Mouse (Mus musculus) neural tube, embryonic 15.5 days (tissue): ENCODE data around the gene Vps13a. TPM values are rescaled to one million over a fixed set of nuclear protein-coding genes. Genes with fewer than 3 reads are reported as not detected.
"Not testable (repeated sequence)": the region's sequence is repeated elsewhere in the genome, so short reads cannot be mapped to it uniquely, and the experiment has no call there.

ENCODE experiments used
- ATAC-seq: fragments of 200-750 bp; cut with Nextera tagmentation; 2 replicates; pipeline ENCODE4 v1.8.0; 2017; ENCODE audit warnings: mild to moderate bottlenecking, moderate TSS enrichment, moderate library complexity; ENCODE audit not compliant: low FRiP score
- H3K27ac ChIP-seq: fragments of 300-500 bp; sonication (generic); replicated peaks from 2 replicates; pipeline ENCODE4 v1.5.1; 2015; ENCODE audit warnings: mild to moderate bottlenecking, inconsistent platforms
- H3K27me3 ChIP-seq: fragments of 300-500 bp; sonication (generic); replicated peaks from 2 replicates; pipeline ENCODE4 v1.6.1; 2015; ENCODE audit warnings: inconsistent platforms
- H3K36me3 ChIP-seq: fragments of 300-500 bp; sonication (generic); 2 replicates; pipeline ENCODE4 v1.6.1; 2015; ENCODE audit warnings: inconsistent platforms
- H3K4me1 ChIP-seq: fragments of 300-500 bp; sonication (generic); 2 replicates; pipeline ENCODE4 v1.6.1; 2015; ENCODE audit warnings: inconsistent platforms
- H3K4me2 ChIP-seq: fragments of 300-500 bp; sonication (generic); 2 replicates; pipeline ENCODE4 v1.6.1; 2015; ENCODE audit warnings: inconsistent platforms, mild to moderate bottlenecking, moderate library complexity
- H3K4me3 ChIP-seq: fragments of 300-500 bp; sonication (generic); replicated peaks from 2 replicates; pipeline ENCODE4 v1.5.1; 2015; ENCODE audit warnings: mild to moderate bottlenecking, inconsistent platforms
- H3K9ac ChIP-seq: fragments of 300-500 bp; sonication (generic); replicated peaks from 2 replicates; pipeline ENCODE4 v1.6.1; 2015; ENCODE audit warnings: mild to moderate bottlenecking, inconsistent platforms
- H3K9me3 ChIP-seq: fragments of 300-500 bp; sonication (generic); replicated peaks from 2 replicates; pipeline ENCODE4 v1.6.1; 2016; ENCODE audit warnings: inconsistent platforms
- WGBS: fragments of 180-500 bp; shearing (Covaris S2); methylation state at CpG from one replicate; pipeline ENCODE4 v1.1.7; 2015; ENCODE audit warnings: mixed read lengths; 5-methylcytosine and 5-hydroxymethylcytosine counted together
- polyA plus RNA-seq: library from polyadenylated mRNA; unstranded; fragments of >200 nt; fragmentation: Nextera tagmentation; extraction: Ambion mirVana; gene quantifications from 2 replicates; pipeline ENCODE4 v1.2.1, GENCODE M21; 2015

Gene Vps13a
- 8.8 and 10.8 TPM in 2 replicates for polyA plus RNA-seq

DNA sequence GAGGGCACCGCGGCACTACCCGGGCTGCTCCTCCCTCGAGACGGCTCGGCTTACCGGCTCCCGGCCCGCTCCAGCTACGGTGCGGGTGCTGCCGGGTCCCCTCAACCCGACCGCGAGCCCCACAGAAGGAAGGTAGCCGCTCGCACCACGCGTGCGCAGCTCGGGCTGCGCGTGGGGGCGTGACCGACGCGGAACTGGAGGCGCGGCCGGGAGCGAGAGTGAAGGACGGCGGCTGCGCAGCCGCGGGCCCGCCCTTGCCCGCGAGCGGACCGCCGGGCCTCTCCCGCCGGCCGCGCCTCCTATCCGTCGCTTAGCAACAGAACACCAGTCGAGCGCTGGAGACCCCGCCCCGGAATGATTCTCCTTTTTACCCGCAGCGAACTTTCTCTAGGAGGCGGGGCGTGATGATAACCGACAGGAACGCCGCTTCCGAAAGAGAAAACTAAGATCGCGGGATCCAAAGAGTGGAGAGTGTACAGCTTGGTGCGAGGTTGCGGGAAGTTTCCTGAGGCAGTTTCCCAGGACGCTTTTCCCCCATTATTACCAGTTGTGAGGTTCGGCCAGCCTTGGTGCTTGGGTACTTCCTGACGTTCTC lies at the start of gene Vps13a:
Gene Vps13a, minus strand, starts transcription at position 144 of the 595 bp plus-strand sequence.
- Histone ChIP-seq H3K9ac (peak within 1 kb of the TSS; percentile 56), H3K36me3 (no peaks in the 10 kb centered on the region), H3K27ac (peak within 1 kb of the TSS; percentile 25), H3K4me1 (peaks cover 13% of the 10 kb centered on the region), H3K4me3 (peak within 1 kb of the TSS; percentile 73), H3K4me2 (peak within 1 kb of the TSS; percentile 98), H3K27me3 (peaks cover 13% of the 10 kb centered on the region; the same call in 1 of the 2 replicates), H3K9me3 (no peaks in the 10 kb centered on the region)
- ATAC-seq: peak; percentile 98
- under 1% methylated on average over 65 of the region's 67 CpGs for WGBS

- H3K27me3 ChIP-seq: no peaks in the 10 kb centered on the region
- H3K9ac ChIP-seq: no peak overlapping the region
- 80% methylated on average over 5 of the region's 5 CpGs for WGBS
- no peak for ATAC-seq
- no peaks in the 10 kb centered on the region for H3K4me1 ChIP-seq
- H3K4me2 ChIP-seq: no peak overlapping the region
- no peak overlapping the region for H3K27ac ChIP-seq
- H3K36me3 ChIP-seq: no peaks in the 10 kb centered on the region
- H3K9me3 ChIP-seq: no peaks in the 10 kb centered on the region
- H3K4me3 ChIP-seq: no peak overlapping the region
Observed at GRCm38 (mm10) chr19:16827657-16828056, 46.9 kb upstream of the Vps13a start.

GRCm38 (mm10) chr19:16825228-16825627 lies 44.5 kb upstream of the Vps13a start:
- Histone ChIP-seq H3K27ac (no peak overlapping the region), H3K9me3 (no peaks in the 10 kb centered on the region), H3K4me2 (no peak overlapping the region), H3K4me1 (no peaks in the 10 kb centered on the region), H3K9ac (no peak overlapping the region), H3K27me3 (no peaks in the 10 kb centered on the region), H3K36me3 (no peaks in the 10 kb centered on the region), H3K4me3 (no peak overlapping the region)
- 31% methylated on average over 5 of the region's 5 CpGs for WGBS
- no peak for ATAC-seq

DNA sequence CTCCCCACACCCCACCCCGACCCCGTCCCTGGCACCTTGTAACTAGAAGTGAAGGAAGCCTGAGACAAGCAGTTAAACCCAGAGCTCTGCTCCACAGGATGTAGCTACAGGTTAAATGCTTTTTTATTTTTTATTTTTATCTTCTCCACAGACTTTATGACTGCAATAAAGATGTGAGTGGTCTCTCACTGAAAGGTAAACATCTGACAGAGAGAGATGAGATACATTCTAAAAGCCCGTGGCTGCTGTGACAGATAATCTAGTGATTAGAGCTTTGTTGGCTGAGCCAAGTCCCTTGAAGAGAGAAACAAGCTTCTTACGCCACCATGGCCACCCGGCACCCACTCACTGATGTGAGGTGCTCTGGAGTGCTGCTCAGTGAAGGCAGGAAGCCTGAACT lies 34.1 kb upstream of the Vps13a start:
- Histone ChIP-seq H3K27ac (no peak overlapping the region), H3K4me1 (no peaks in the 10 kb centered on the region), H3K4me2 (no peak overlapping the region), H3K9me3 (no peaks in the 10 kb centered on the region), H3K9ac (no peak overlapping the region), H3K36me3 (no peaks in the 10 kb centered on the region), H3K27me3 (no peaks in the 10 kb centered on the region), H3K4me3 (no peak overlapping the region)
- ATAC-seq: no peak
- 57% methylated on average over 5 of the region's 5 CpGs for WGBS

DNA sequence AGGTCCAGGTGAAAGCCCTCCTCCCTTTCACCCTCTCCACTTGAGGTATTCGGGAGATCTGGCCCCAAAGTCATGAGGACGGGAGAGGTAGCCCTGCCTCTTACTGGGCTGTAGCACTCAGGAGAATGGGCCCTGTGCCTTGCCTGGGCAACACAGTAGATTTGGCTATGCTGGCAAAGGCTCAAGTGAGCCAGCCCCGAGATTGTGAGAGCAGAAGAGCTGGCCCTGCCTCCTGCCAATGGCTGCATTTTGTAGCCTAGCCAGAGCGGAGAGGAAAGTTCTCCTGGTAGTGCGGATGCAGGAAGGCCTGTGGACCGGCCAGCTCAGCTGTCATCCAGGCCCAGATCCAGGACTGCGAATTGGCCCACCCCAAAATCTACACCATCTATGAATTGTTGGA lies 32.6 kb upstream of the Vps13a start:
- no peak for ATAC-seq
- Histone ChIP-seq H3K4me1 (no peaks in the 10 kb centered on the region), H3K4me2 (no peak overlapping the region), H3K9me3 (no peaks in the 10 kb centered on the region), H3K9ac (no peak overlapping the region), H3K36me3 (no peaks in the 10 kb centered on the region), H3K4me3 (no peak overlapping the region), H3K27ac (no peak overlapping the region), H3K27me3 (no peaks in the 10 kb centered on the region)
- 84% methylated on average over 7 of the region's 7 CpGs for WGBS

- ATAC-seq: no peak
- H3K4me3 ChIP-seq: no peak overlapping the region
- H3K27ac ChIP-seq: no peak overlapping the region
- no peaks in the 10 kb centered on the region for H3K27me3 ChIP-seq
- H3K9me3 ChIP-seq: no peaks in the 10 kb centered on the region
- H3K36me3 ChIP-seq: no peaks in the 10 kb centered on the region
- H3K4me1 ChIP-seq: no peaks in the 10 kb centered on the region
- H3K4me2 ChIP-seq: no peak overlapping the region
- WGBS: 91% methylated on average over 8 of the region's 8 CpGs
- no peak overlapping the region for H3K9ac ChIP-seq
Observed at GRCm38 (mm10) chr19:16812072-16812608, 31.4 kb upstream of the Vps13a start.

DNA sequence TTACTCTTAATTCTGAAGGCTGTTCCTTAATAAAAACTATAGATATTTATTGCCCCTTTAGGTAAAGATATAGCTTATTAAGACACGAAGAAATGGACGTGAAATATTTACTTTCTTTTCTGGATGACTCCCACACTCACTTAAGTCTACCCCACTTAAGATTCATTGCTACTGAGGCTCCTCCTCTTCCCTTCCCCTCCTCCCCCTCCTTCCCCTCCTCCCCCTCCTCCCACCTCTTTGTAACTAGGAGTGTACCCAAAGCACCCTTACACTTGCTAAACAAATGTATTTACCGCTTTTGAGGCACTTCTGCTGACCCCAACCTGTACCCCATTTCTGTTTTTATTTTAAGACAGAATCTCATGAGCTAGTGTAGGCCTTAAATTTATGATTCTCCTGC lies 24.4 kb upstream of the Vps13a start:
- no peak for ATAC-seq
- WGBS: 46% methylated on average over 3 of the region's 3 CpGs
- no peaks in the 10 kb centered on the region for H3K36me3 ChIP-seq

GRCm38 (mm10) chr19:16804578-16804977 lies 23.8 kb upstream of the Vps13a start:
- no peaks in the 10 kb centered on the region for H3K27me3 ChIP-seq
- H3K27ac ChIP-seq: no peak overlapping the region
- WGBS: no CpG with 5 or more reads among the region's 11 CpGs
- no peaks in the 10 kb centered on the region for H3K9me3 ChIP-seq
- no peak for ATAC-seq
- H3K4me2 ChIP-seq: no peak overlapping the region
- H3K4me3 ChIP-seq: no peak overlapping the region
- no peaks in the 10 kb centered on the region for H3K4me1 ChIP-seq
- H3K36me3 ChIP-seq: no peaks in the 10 kb centered on the region
- no peak overlapping the region for H3K9ac ChIP-seq

More for the DNA sequence above, 24.4 kb upstream of the Vps13a start:
- no peak overlapping the region for H3K4me2 ChIP-seq
- H3K9me3 ChIP-seq: no peaks in the 10 kb centered on the region
- no peaks in the 10 kb centered on the region for H3K27me3 ChIP-seq
- no peak overlapping the region for H3K9ac ChIP-seq
- H3K4me3 ChIP-seq: no peak overlapping the region
- no peaks in the 10 kb centered on the region for H3K4me1 ChIP-seq
- no peak overlapping the region for H3K27ac ChIP-seq

DNA sequence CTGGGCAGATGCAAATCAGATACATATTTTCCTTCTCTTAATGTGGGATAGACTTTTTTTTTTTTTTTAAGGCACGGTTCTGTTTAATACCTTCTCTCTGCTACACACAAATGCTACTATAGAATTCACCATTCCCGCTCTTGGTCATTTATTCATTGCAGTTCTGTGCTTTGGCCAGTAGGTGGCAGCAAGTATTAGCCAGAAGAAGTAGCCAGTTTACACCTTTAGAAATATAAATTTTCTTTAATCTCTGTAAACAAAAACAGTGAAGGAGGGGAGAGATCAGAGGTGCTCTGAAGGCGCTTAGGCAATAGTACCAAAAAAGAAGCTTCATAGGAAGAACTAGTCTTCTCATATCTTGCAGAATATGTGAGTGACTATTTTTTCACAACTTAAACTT lies 22.0 kb upstream of the Vps13a start:
- ATAC-seq: no peak
- Histone ChIP-seq H3K9ac (no peak overlapping the region), H3K4me1 (no peaks in the 10 kb centered on the region), H3K4me3 (no peak overlapping the region), H3K36me3 (no peaks in the 10 kb centered on the region), H3K27ac (no peak overlapping the region), H3K4me2 (no peak overlapping the region), H3K27me3 (no peaks in the 10 kb centered on the region), H3K9me3 (no peaks in the 10 kb centered on the region)
- WGBS: 2% methylated on average over 3 of the region's 3 CpGs

DNA sequence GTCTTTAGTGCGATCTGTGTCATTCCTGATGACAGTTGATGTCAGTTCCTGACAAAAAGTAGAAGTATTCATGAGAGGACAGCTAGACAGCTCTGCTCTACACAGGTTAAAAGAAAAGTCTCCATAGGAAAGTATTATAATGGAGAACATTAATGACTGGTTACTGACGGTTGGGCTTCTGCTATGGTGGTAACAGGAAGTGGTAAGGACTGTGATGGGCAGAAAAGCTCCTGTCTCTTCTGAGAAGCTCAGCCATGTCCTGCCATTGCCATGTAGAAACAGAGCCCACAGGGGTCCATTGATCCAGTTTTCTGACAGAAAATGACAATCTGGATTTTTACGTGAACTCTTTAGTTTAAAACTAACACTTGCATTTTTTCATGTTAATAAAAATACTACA lies 21.4 kb upstream of the Vps13a start:
- Histone ChIP-seq H3K9me3 (no peaks in the 10 kb centered on the region), H3K4me2 (no peak overlapping the region), H3K36me3 (no peaks in the 10 kb centered on the region), H3K4me1 (no peaks in the 10 kb centered on the region), H3K27ac (no peak overlapping the region), H3K9ac (no peak overlapping the region), H3K4me3 (no peak overlapping the region), H3K27me3 (no peaks in the 10 kb centered on the region)
- WGBS: 79% methylated on average over 3 of the region's 3 CpGs
- ATAC-seq: no peak

DNA sequence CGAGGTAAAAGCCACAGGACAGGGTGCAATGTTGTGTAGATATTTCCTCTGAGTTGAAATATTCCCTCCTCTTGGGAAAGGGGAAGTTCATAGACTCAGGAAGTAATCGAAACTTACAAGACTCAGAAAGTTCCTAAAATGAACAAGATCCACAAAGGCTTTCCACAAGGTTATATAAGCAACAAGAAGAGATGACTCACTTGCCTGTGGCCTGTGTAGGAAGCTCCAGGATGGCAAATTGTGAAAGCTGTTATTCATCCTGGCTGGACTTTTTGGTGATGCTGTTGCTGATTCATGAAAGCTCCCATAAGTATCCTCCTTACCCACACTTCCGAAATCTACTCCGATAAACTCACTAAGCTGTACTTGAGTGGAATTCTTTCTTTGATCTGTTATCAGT lies 17.2 kb upstream of the Vps13a start:
- Histone ChIP-seq H3K4me3 (no peak overlapping the region), H3K27me3 (no peaks in the 10 kb centered on the region), H3K4me2 (no peak overlapping the region), H3K27ac (no peak overlapping the region), H3K4me1 (no peaks in the 10 kb centered on the region), H3K9me3 (no peaks in the 10 kb centered on the region), H3K9ac (no peak overlapping the region), H3K36me3 (no peaks in the 10 kb centered on the region)
- no peak for ATAC-seq
- 84% methylated on average over 4 of the region's 4 CpGs for WGBS

- not testable (repeated sequence) for H3K27me3 ChIP-seq, H3K36me3 ChIP-seq, H3K4me1 ChIP-seq, H3K9ac ChIP-seq, ATAC-seq, H3K27ac ChIP-seq, H3K4me3 ChIP-seq, H3K9me3 ChIP-seq, H3K4me2 ChIP-seq
- WGBS: 87% methylated on average over 3 of the region's 3 CpGs
Observed at GRCm38 (mm10) chr19:16794486-16794885, 13.8 kb upstream of the Vps13a start.
